Mouse (Mus musculus) brain, embryonic 14.5 days (tissue): ENCODE results near the gene Clba1.

Experiments used
- CTCF ChIP-seq: fragments of 200-500 bp; IDR thresholded peaks from 2 replicates; pipeline ENCODE4 v1.5.1; 2012; ENCODE audit warnings: inconsistent platforms, mild to moderate bottlenecking, moderate library complexity, borderline replicate concordance; ENCODE audit not compliant: insufficient read depth, insufficient read length; ENCODE audit errors: extremely low read depth
- POLR2A ChIP-seq: fragments of 200-500 bp; IDR thresholded peaks from 2 replicates; pipeline ENCODE4 v1.6.1; 2012; ENCODE audit warnings: mild to moderate bottlenecking, inconsistent platforms, borderline replicate concordance; ENCODE audit not compliant: poor library complexity, insufficient read depth, insufficient read length, severe bottlenecking; ENCODE audit errors: extremely low read depth

- TF ChIP-seq POLR2A (no peak), CTCF (no peak)
These were observed 48.5 kb downstream of the Clba1 start for GRCm38 (mm10) chr12:112857021-112857925.
